Mouse (Mus musculus) gastrocnemius, postnatal 25 days (tissue): ENCODE measurements around the gene Fam129c. TPM values are rescaled to one million over a fixed set of nuclear protein-coding genes. Genes with fewer than 3 reads are reported as not detected.

Experiments
- microRNA-seq, 2 experiments: library from miRNA; unstranded; fragments of <30 nt; microRNA quantifications; one replicate each; pipeline ENCODE4 v1.2.0; 2021; ENCODE audit warnings: borderline replicate concordance in 2 of 2
- total RNA-seq, 2 experiments: library from RNA; stranded (reverse); gene quantifications; 1 replicate in 1 of 2; 2 replicates in 1 of 2; pipeline ENCODE4 v1.2.3; 2021

Gene Fam129c
- total RNA-seq, 2 experiments from 2014 or later: 0.29 to 0.38 TPM

Small RNA genes lying within 50 kb of the gene (microRNA-seq; reads per million reads assigned to microRNA genes)
- 0 reads per million in 2 experiments for gene Mir6769b

Other genes with a start within 250 kb of the Fam129c start
- 10 to 100 TPM; 84.5 to 94.4 TPM for gene Use1, start 230.8 kb upstream of the Fam129c start, total RNA-seq
- gene Ocel1, start 226.3 kb upstream of the Fam129c start, total RNA-seq: 1 to 10 TPM; 6.9 to 8.0 TPM
- 10 to 100 TPM; 21.6 to 21.7 TPM for gene Nr2f6, start 215.7 kb upstream of the Fam129c start, total RNA-seq
- 1 to 10 TPM; 5.5 to 9.9 TPM for gene Ushbp1, start 201.8 kb upstream of the Fam129c start, total RNA-seq
- gene Babam1, start 200.8 kb upstream of the Fam129c start, total RNA-seq: 10 to 100 TPM; 59.2 to 71.2 TPM
- gene Ankle1, start 191.6 kb upstream of the Fam129c start, total RNA-seq: under 1 TPM; 0.20 to 0.29 TPM
- 10 to 100 TPM; 27.6 to 28.9 TPM for gene Abhd8, start 134.0 kb upstream of the Fam129c start, total RNA-seq
- 10 to 100 TPM; 62.6 to 75.2 TPM for gene Mrpl34, start 132.7 kb upstream of the Fam129c start, total RNA-seq
- 10 to 100 TPM; 23.9 to 24.9 TPM for gene Dda1, start 128.4 kb upstream of the Fam129c start, total RNA-seq
- gene Ano8, start 111.7 kb upstream of the Fam129c start, total RNA-seq: 10 to 100 TPM; 17.1 to 18.4 TPM
- gene Gtpbp3, start 109.5 kb upstream of the Fam129c start, total RNA-seq: 10 to 100 TPM in 1 of 2 experiments, 1 to 10 TPM in 1; 9.6 to 11.5 TPM
- gene Plvap, start 85.9 kb upstream of the Fam129c start, total RNA-seq: 10 to 100 TPM in 1 of 2 experiments, 1 to 10 TPM in 1; 8.4 to 22.5 TPM
- not detected for gene Ccdc194, start 71.9 kb upstream of the Fam129c start, total RNA-seq
- 1 to 10 TPM; 7.6 to 8.9 TPM for gene Bst2, start 60.2 kb upstream of the Fam129c start, total RNA-seq
- 10 to 100 TPM; 23.0 to 23.6 TPM for gene Mvb12a, start 54.7 kb upstream of the Fam129c start, total RNA-seq
- not detected for gene Tmem221, start 38.8 kb upstream of the Fam129c start, total RNA-seq
- gene Nxnl1, start 31.0 kb upstream of the Fam129c start, total RNA-seq: under 1 TPM in 1 of 2 experiments, not detected in 1; 0.24 TPM
- gene Slc27a1, start 28.8 kb upstream of the Fam129c start, total RNA-seq: 10 to 100 TPM; 62.6 to 62.9 TPM
- gene Pgls, start 5.5 kb upstream of the Fam129c start, total RNA-seq: 10 to 100 TPM; 26.3 to 26.9 TPM
- gene Colgalt1, start 13.3 kb downstream of the Fam129c start, total RNA-seq: 10 to 100 TPM; 35.3 to 36.0 TPM
- gene Unc13a, start 74.1 kb downstream of the Fam129c start, total RNA-seq: under 1 TPM in 1 of 2 experiments, not detected in 1; 0.29 TPM
- 1 to 10 TPM; 1.9 to 3.0 TPM for gene Jak3, start 78.6 kb downstream of the Fam129c start, total RNA-seq
- gene Insl3, start 91.6 kb downstream of the Fam129c start, total RNA-seq: 1 to 10 TPM in 1 of 2 experiments, under 1 TPM in 1; 0.49 to 2.7 TPM
- gene B3gnt3, start 104.1 kb downstream of the Fam129c start, total RNA-seq: 1 to 10 TPM; 1.5 to 3.8 TPM
- gene Fcho1, start 128.1 kb downstream of the Fam129c start, total RNA-seq: not detected